Mouse (Mus musculus) testis, adult 2 months (tissue): ENCODE measurements around the gene Snap91.

Experiments used
- CTCF ChIP-seq: fragments of 200-500 bp; IDR thresholded peaks from 2 replicates; pipeline ENCODE4 v1.5.1; 2012; ENCODE audit warnings: low read depth, mild to moderate bottlenecking, inconsistent platforms, low read length, moderate library complexity; ENCODE audit not compliant: control insufficient read depth, insufficient read depth, insufficient replicate concordance
- POLR2A ChIP-seq: fragments of 200-500 bp; IDR thresholded peaks from 2 replicates; pipeline ENCODE4 v1.6.1; 2012; ENCODE audit warnings: low read depth, mild to moderate bottlenecking, inconsistent platforms, low read length, moderate library complexity; ENCODE audit not compliant: control insufficient read depth

DNA sequence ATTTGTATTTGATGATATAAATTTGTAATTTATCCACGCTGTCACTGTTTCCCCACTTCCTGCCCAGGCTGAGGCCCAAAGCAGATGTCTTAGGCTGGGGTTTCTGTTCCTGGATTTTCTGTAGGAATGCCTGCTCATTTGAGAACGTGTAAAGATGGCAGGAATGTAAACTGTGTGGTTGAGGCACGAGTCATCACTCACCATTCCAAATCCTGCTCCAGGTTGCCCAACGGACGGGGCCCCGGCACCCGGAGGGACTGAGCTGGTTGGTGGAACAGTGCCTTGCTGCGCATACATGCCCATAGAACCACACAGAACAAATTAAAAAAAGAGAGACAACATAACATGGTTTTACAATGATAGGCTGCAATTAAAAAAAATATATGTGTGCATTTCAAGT is 106.5 kb downstream of the Snap91 start:
- no peak for TF ChIP-seq CTCF
- no peak for TF ChIP-seq POLR2A
